Comparison of ENCODE assay signal across 12 mouse cellular contexts in genomic region chr8:90832576-90833289, GRCm38 (mm10). TPM values are rescaled to one million over a fixed set of nuclear protein-coding genes. Genes with fewer than 3 reads are reported as not detected.
A peak's percentile ranks its signal among the peaks of the same experiment; 100 is the strongest.
DNase-seq lines count a peak whose midpoint lies in the region; ATAC-seq and TF ChIP-seq lines count a peak whose summit lies in the region.
"Had no signal": no experiment of that assay in that cellular context is flagged by ENCODE, and none has a peak within 500 bp of the region (broad histone marks: within the 10 kb centered on the region; RNA-seq: fewer than 3 reads in every experiment).

No protein-coding gene starts in this region.

- peak; percentile 83 for DNase-seq in kidney, adult 2 months
- no peak for DNase-seq in kidney, postnatal 4 days
- DNase-seq in adrenal gland, adult 8-10 months, result peak; percentile 67
- peak; percentile 78 for DNase-seq in embryo, embryonic 10 days (ENCODE audit: low spot score)
- no peak for DNase-seq in heart, postnatal 25 days (ENCODE audit: low spot score)
- DNase-seq: right cerebral cortex, adult 18-20 months had no signal

- no peak overlapping the region for H3K27ac ChIP-seq in kidney, adult 2 months (ENCODE audit: insufficient read depth, low read depth, low read length)
- peak overlapping the region; percentile 55 for H3K27ac ChIP-seq in small intestine, adult 2 months (ENCODE audit: insufficient read depth, low read depth, low read length)
- H3K27ac ChIP-seq: limb, embryonic 15.5 days had no signal

- intact Hi-C loops in heart, postnatal 25 days (cut with DNase I), result no loop called here

- no peaks in the 10 kb centered on the region for H3K27me3 ChIP-seq in kidney, adult 2 months (replicated peaks; ENCODE audit: control insufficient read depth, insufficient read depth, low read length)
- H3K27me3 ChIP-seq in small intestine, adult 2 months (ENCODE audit: control insufficient read depth, insufficient read depth, low read length), result no peaks in the 10 kb centered on the region
- H3K27me3 ChIP-seq: limb, embryonic 15.5 days had no signal

- 37% methylated on average over 5 of the region's 5 CpGs for WGBS in kidney, adult 2 months
- WGBS in small intestine, adult 2 months, result 30% methylated on average over 5 of the region's 5 CpGs

- no peak for TF ChIP-seq CTCF in kidney, adult 2 months (conservative IDR thresholded peaks at IDR 0.05; ENCODE audit: insufficient read depth, insufficient read length, low read depth, low read length)
- TF ChIP-seq CTCF in small intestine, adult 2 months (IDR thresholded peaks at IDR 0.05; ENCODE audit: extremely low read depth, insufficient read length, insufficient replicate concordance, low read depth, low read length), result no peak

- H3K36me3 ChIP-seq in kidney, adult 2 months (ENCODE audit: control insufficient read depth, insufficient read depth, low read length), result no peaks in the 10 kb centered on the region
- no peaks in the 10 kb centered on the region for H3K36me3 ChIP-seq in small intestine, adult 2 months (ENCODE audit: control insufficient read depth, insufficient read depth, low read length)
- H3K36me3 ChIP-seq: limb, embryonic 15.5 days had no signal

- no peak for TF ChIP-seq POLR2A in kidney, adult 2 months (IDR thresholded peaks at IDR 0.05; ENCODE audit: low read depth, low read length)
- TF ChIP-seq POLR2A in small intestine, adult 2 months (IDR thresholded peaks at IDR 0.05; ENCODE audit: low read depth, low read length), result no peak

- ATAC-seq in megakaryocyte progenitor cell, adult 5-6 weeks (replicated peaks; ENCODE audit: poor library complexity), result no peak
- ATAC-seq: intestine, embryonic 16.5 days had no signal

- H3K4me3 ChIP-seq in kidney, adult 2 months (ENCODE audit: insufficient read depth, low read depth, low read length), result no peak overlapping the region
- no peak overlapping the region for H3K4me3 ChIP-seq in small intestine, adult 2 months (ENCODE audit: low read depth, low read length)
- H3K4me3 ChIP-seq: limb, embryonic 15.5 days had no signal

- H3K4me1 ChIP-seq in kidney, adult 2 months (ENCODE audit: control insufficient read depth, insufficient read depth, low read length), result peaks cover 29% of the 10 kb centered on the region
- peaks cover 33% of the 10 kb centered on the region for H3K4me1 ChIP-seq in small intestine, adult 2 months (ENCODE audit: control insufficient read depth, insufficient read depth, insufficient read length, low read length)

RNA-seq across cellular contexts. Expression of gene Chd9, which starts 4.6 kb away (rescaled TPM):
- 224 and 271 TPM in 2 replicates for polyA plus RNA-seq in kidney, adult 2 months (2012; rRNA removed)
- total RNA-seq in adrenal gland, adult 8-10 months (2022), result 100 to 1,000 TPM in 2 of 4 experiments, 10 to 100 TPM in 2; 62.9 to 122 (median 86.9) TPM
- polyA plus RNA-seq in small intestine, adult 2 months (2012; rRNA removed), result 200 and 339 TPM in 2 replicates
- total RNA-seq in megakaryocyte progenitor cell, adult 5-6 weeks (2015), result 121 and 145 TPM in 2 replicates
- 47.6 and 62.6 TPM in 2 replicates for total RNA-seq in megakaryocyte progenitor cell, adult 5-6 weeks (2017)
- total RNA-seq in heart, postnatal 25 days (2021), result 10 to 100 TPM; 52.7 to 53.4 TPM

RNA-seq across cellular contexts. Expression of gene Gm19935, which starts 15.5 kb away (rescaled TPM):
- 0.16 and 0.24 TPM in 2 replicates for polyA plus RNA-seq in kidney, adult 2 months (2012; rRNA removed)
- total RNA-seq in adrenal gland, adult 8-10 months (2022), result under 1 TPM in 1 of 4 experiments, not detected in 3; 0.30 TPM
- not detected in 2 replicates for polyA plus RNA-seq in small intestine, adult 2 months (2012; rRNA removed)
- total RNA-seq in megakaryocyte progenitor cell, adult 5-6 weeks (2015), result not detected in 2 replicates
- total RNA-seq in megakaryocyte progenitor cell, adult 5-6 weeks (2017), result not detected in 2 replicates
- total RNA-seq in heart, postnatal 25 days (2021), result not detected
- total RNA-seq: monocyte, adult 5-6 weeks had no signal
- polyA plus RNA-seq: heart, embryonic 11.5 days; intestine, embryonic 16.5 days; limb, embryonic 15.5 days had no signal

Comparison
In these comparisons a context has a peak if more than half of its experiments do, and no peak if none do; other contexts are left out.
1. DNase-seq: peak in kidney, adult 2 months (single experiment), adrenal gland, adult 8-10 months (single experiment) and embryo, embryonic 10 days (single experiment); none in kidney, postnatal 4 days (0 of 2) and heart, postnatal 25 days (single experiment).